Mouse (Mus musculus) neural tube, embryonic 11.5 days (tissue): ENCODE results near the gene Gm38394. TPM values are rescaled to one million over a fixed set of nuclear protein-coding genes. Genes with fewer than 3 reads are reported as not detected.

Experiments used
- ATAC-seq: fragments of 200-750 bp; cut with Nextera tagmentation; 2 replicates; pipeline ENCODE4 v1.8.0; 2017; ENCODE audit warnings: moderate number of reproducible peaks, mild to moderate bottlenecking, moderate TSS enrichment, moderate library complexity; ENCODE audit not compliant: insufficient read depth, low FRiP score, low TSS enrichment
- DNase-seq: peaks from one replicate; pipeline ENCODE4 v3.0.0-alpha.2; 2015; ENCODE audit warnings: low spot score
- H3K27ac ChIP-seq: fragments of 300-500 bp; sonication (generic); 2 replicates; pipeline ENCODE4 v1.5.1; 2014; ENCODE audit warnings: low read depth, mild to moderate bottlenecking, low read length
- H3K27me3 ChIP-seq: fragments of 300-500 bp; sonication (generic); 2 replicates; pipeline ENCODE4 v1.6.1; 2014; ENCODE audit warnings: mild to moderate bottlenecking, low read length, mixed read lengths; ENCODE audit not compliant: control insufficient read depth, insufficient read depth
- H3K36me3 ChIP-seq: fragments of 300-500 bp; sonication (generic); 2 replicates; pipeline ENCODE4 v1.6.1; 2014; ENCODE audit warnings: mild to moderate bottlenecking, low read length, moderate library complexity, mixed read lengths; ENCODE audit not compliant: control insufficient read depth, insufficient read depth
- H3K4me1 ChIP-seq: fragments of 300-500 bp; sonication (generic); 2 replicates; pipeline ENCODE4 v1.6.1; 2014; ENCODE audit warnings: low read length, mixed read lengths; ENCODE audit not compliant: control insufficient read depth, insufficient read depth
- H3K4me2 ChIP-seq: fragments of 300-500 bp; sonication (generic); 2 replicates; pipeline ENCODE4 v1.6.1; 2014; ENCODE audit warnings: low read depth, mild to moderate bottlenecking, moderate library complexity
- H3K4me3 ChIP-seq: fragments of 300-500 bp; sonication (generic); 2 replicates; pipeline ENCODE4 v1.5.1; 2014; ENCODE audit warnings: low read depth, low read length
- H3K9ac ChIP-seq: fragments of 300-500 bp; sonication (generic); 2 replicates; pipeline ENCODE4 v1.6.1; 2014; ENCODE audit warnings: mild to moderate bottlenecking, low read length
- H3K9me3 ChIP-seq: fragments of 300-500 bp; sonication (generic); 2 replicates; pipeline ENCODE4 v1.6.1; 2016; ENCODE audit warnings: low read length; ENCODE audit not compliant: control insufficient read depth
- WGBS: fragments of 180-500 bp; shearing (Covaris S2); extraction: QIAGEN DNeasy Blood & Tissue Kit; methylation state at CpG from one replicate; pipeline ENCODE4 v1.1.7; 2014; 5-methylcytosine and 5-hydroxymethylcytosine counted together
- polyA plus RNA-seq: library from polyadenylated mRNA; unstranded; fragments of >200 nt; fragmentation: Nextera tagmentation; extraction: Ambion mirVana; gene quantifications from 2 replicates; pipeline ENCODE4 v1.2.1, GENCODE M21; 2014

Gene Gm38394
- polyA plus RNA-seq, 1 experiment from 2014 or later = 6.8 TPM

GRCm38 (mm10) chr1:133693536-133694114 is 32.5 kb upstream of the Gm38394 start:
- no peaks in the 10 kb centered on the region for H3K9me3 ChIP-seq
- ATAC-seq = no peak
- WGBS = 74% methylated on average over 11 of the region's 11 CpGs
- H3K27ac ChIP-seq = no peak overlapping the region
- no peak overlapping the region for H3K4me2 ChIP-seq
- H3K4me1 ChIP-seq = 0 out of 2 replicates have a peak, but pooled peaks cover 4% of the 10 kb centered on the region
- no peak for DNase-seq
- no peaks in the 10 kb centered on the region for H3K27me3 ChIP-seq
- H3K4me3 ChIP-seq = no peak overlapping the region
- H3K36me3 ChIP-seq = no peaks in the 10 kb centered on the region
- H3K9ac ChIP-seq = no peak overlapping the region

- Histone ChIP-seq H3K27me3 (no peaks in the 10 kb centered on the region), H3K4me3 (no peak overlapping the region), H3K9me3 (no peaks in the 10 kb centered on the region), H3K4me1 (0 out of 2 replicates have a peak, but pooled peaks cover 4% of the 10 kb centered on the region), H3K36me3 (no peaks in the 10 kb centered on the region), H3K9ac (no peak overlapping the region), H3K27ac (no peak overlapping the region), H3K4me2 (no peak overlapping the region)
- DNase-seq (no peak), ATAC-seq (no peak)
- WGBS = 46% methylated on average over 4 of the region's 4 CpGs
Measured at GRCm38 (mm10) chr1:133692195-133692594, 31.1 kb upstream of the Gm38394 start.

GRCm38 (mm10) chr1:133691046-133691445 is 29.9 kb upstream of the Gm38394 start:
- H3K4me2 ChIP-seq = no peak overlapping the region
- DNase-seq (no peak), ATAC-seq (no peak)
- H3K9ac ChIP-seq = no peak overlapping the region
- H3K27me3 ChIP-seq = no peaks in the 10 kb centered on the region
- H3K4me3 ChIP-seq = no peak overlapping the region
- no peaks in the 10 kb centered on the region for H3K36me3 ChIP-seq
- 0 out of 2 replicates have a peak, but pooled peaks cover 3% of the 10 kb centered on the region for H3K4me1 ChIP-seq
- H3K9me3 ChIP-seq = no peaks in the 10 kb centered on the region
- 91% methylated on average over 6 of the region's 6 CpGs for WGBS
- H3K27ac ChIP-seq = no peak overlapping the region

- DNase-seq = no peak
- Histone ChIP-seq H3K36me3 (no peaks in the 10 kb centered on the region), H3K4me3 (no peak within 1 kb of the TSS), H3K27ac (no peak within 1 kb of the TSS), H3K9me3 (no peaks in the 10 kb centered on the region), H3K9ac (no peak within 1 kb of the TSS), H3K27me3 (no peaks in the 10 kb centered on the region), H3K4me1 (no peaks in the 10 kb centered on the region), H3K4me2 (no peak within 1 kb of the TSS)
- ATAC-seq = no peak
- WGBS = 53% methylated on average over 6 of the region's 6 CpGs
Measured at GRCm38 (mm10) chr1:133689897-133690296, 28.8 kb upstream of the Gm38394 start, which contains the start of gene Lax1. Lax1 (minus strand) TSS chr1:133690108.

- H3K4me2 ChIP-seq = no peak overlapping the region
- H3K9me3 ChIP-seq = no peaks in the 10 kb centered on the region
- 66% methylated on average over 7 of the region's 7 CpGs for WGBS
- H3K27ac ChIP-seq = no peak overlapping the region
- ATAC-seq = no peak
- H3K36me3 ChIP-seq = no peaks in the 10 kb centered on the region
- H3K9ac ChIP-seq = no peak overlapping the region
- H3K4me3 ChIP-seq = no peak overlapping the region
- H3K4me1 ChIP-seq = no peaks in the 10 kb centered on the region
- no peak for DNase-seq
- H3K27me3 ChIP-seq = no peaks in the 10 kb centered on the region
Measured at GRCm38 (mm10) chr1:133688301-133688700, 27.2 kb upstream of the Gm38394 start.

- Histone ChIP-seq H3K36me3 (no peaks in the 10 kb centered on the region), H3K27me3 (no peaks in the 10 kb centered on the region), H3K9me3 (no peaks in the 10 kb centered on the region), H3K4me1 (no peaks in the 10 kb centered on the region), H3K9ac (no peak overlapping the region), H3K4me3 (no peak overlapping the region), H3K4me2 (no peak overlapping the region), H3K27ac (no peak overlapping the region)
- ATAC-seq (no peak), DNase-seq (no peak)
- WGBS = 88% methylated on average over 10 of the region's 10 CpGs
Measured at GRCm38 (mm10) chr1:133685749-133686519, 24.8 kb upstream of the Gm38394 start.

- 76% methylated on average over 3 of the region's 3 CpGs for WGBS
- Histone ChIP-seq H3K27me3 (no peaks in the 10 kb centered on the region), H3K9ac (no peak overlapping the region), H3K4me1 (no peaks in the 10 kb centered on the region), H3K9me3 (no peaks in the 10 kb centered on the region), H3K36me3 (no peaks in the 10 kb centered on the region), H3K4me2 (no peak overlapping the region), H3K4me3 (no peak overlapping the region), H3K27ac (no peak overlapping the region)
- no peak for DNase-seq
- ATAC-seq = no peak
Measured at GRCm38 (mm10) chr1:133671801-133672200, 10.7 kb upstream of the Gm38394 start.

- DNase-seq = no peak
- H3K4me2 ChIP-seq = no peak overlapping the region
- no peaks in the 10 kb centered on the region for H3K4me1 ChIP-seq
- no peaks in the 10 kb centered on the region for H3K27me3 ChIP-seq
- H3K27ac ChIP-seq = no peak overlapping the region
- no peak overlapping the region for H3K4me3 ChIP-seq
- no peak overlapping the region for H3K9ac ChIP-seq
- 91% methylated on average over 3 of the region's 3 CpGs for WGBS
- no peak for ATAC-seq
- no peaks in the 10 kb centered on the region for H3K9me3 ChIP-seq
- H3K36me3 ChIP-seq = no peaks in the 10 kb centered on the region
Measured at GRCm38 (mm10) chr1:133671266-133671665, 10.1 kb upstream of the Gm38394 start.

- DNase-seq (no peak), ATAC-seq (no peak)
Measured at GRCm38 (mm10) chr1:133670776-133671175, 9.7 kb upstream of the Gm38394 start.

More at GRCm38 (mm10) chr1:133670776-133671175, 9.7 kb upstream of the Gm38394 start:
- no peak overlapping the region for H3K27ac ChIP-seq
- WGBS = 89% methylated on average over 6 of the region's 6 CpGs
- H3K4me1 ChIP-seq = no peaks in the 10 kb centered on the region
- no peak overlapping the region for H3K4me2 ChIP-seq
- H3K4me3 ChIP-seq = no peak overlapping the region
- H3K36me3 ChIP-seq = no peaks in the 10 kb centered on the region
- H3K9ac ChIP-seq = no peak overlapping the region
- H3K9me3 ChIP-seq = no peaks in the 10 kb centered on the region
- no peaks in the 10 kb centered on the region for H3K27me3 ChIP-seq
